Comparison of ENCODE assay signal across 13 mouse cellular contexts in genomic region chr4:149149611-149150010, GRCm38 (mm10). TPM values are rescaled to one million over a fixed set of nuclear protein-coding genes. Genes with fewer than 3 reads are reported as not detected.
DNase-seq lines count a peak whose midpoint lies in the region; ATAC-seq lines count a peak whose summit lies in the region.
"Had no signal": no experiment of that assay in that cellular context is flagged by ENCODE, and none has a peak within 500 bp of the region (broad histone marks: within the 10 kb centered on the region; RNA-seq: fewer than 3 reads in every experiment).

No protein-coding gene starts in this region.

- no peak overlapping the region for H3K4me3 ChIP-seq in limb, embryonic 15.5 days
- no peak overlapping the region for H3K4me3 ChIP-seq in limb, embryonic 10.5 days
- no peak overlapping the region for H3K4me3 ChIP-seq in liver, embryonic 16.5 days (ENCODE audit: low read depth, low read length)
- H3K4me3 ChIP-seq: forebrain, embryonic 15.5 days; heart, embryonic 15.5 days had no signal

- no peak overlapping the region for H3K9ac ChIP-seq in limb, embryonic 15.5 days
- H3K9ac ChIP-seq in liver, embryonic 16.5 days (ENCODE audit: low read depth, low read length), result no peak overlapping the region
- H3K9ac ChIP-seq: forebrain, embryonic 15.5 days; heart, embryonic 15.5 days had no signal

- no peaks in the 10 kb centered on the region for H3K27me3 ChIP-seq in limb, embryonic 15.5 days
- no peaks in the 10 kb centered on the region for H3K27me3 ChIP-seq in limb, embryonic 10.5 days (ENCODE audit: low read depth, poor library complexity, severe bottlenecking)
- H3K27me3 ChIP-seq in liver, embryonic 16.5 days (ENCODE audit: control insufficient read depth, insufficient read depth, low read depth, low read length), result no peaks in the 10 kb centered on the region
- H3K27me3 ChIP-seq: forebrain, embryonic 15.5 days; heart, embryonic 15.5 days; Patski had no signal

- WGBS in limb, embryonic 15.5 days, result 74% methylated on average over 7 of the region's 7 CpGs
- WGBS in limb, embryonic 10.5 days, result 85% methylated on average over 7 of the region's 7 CpGs
- WGBS in liver, embryonic 16.5 days (ENCODE audit: insufficient replicate concordance), result 58% methylated on average over 7 of the region's 7 CpGs

- intact Hi-C loops in heart, postnatal 36 days (cut with DNase I), result loop anchor here (10.0 kb wide), 2 partner anchors 295 to 565 kb away; no protein-coding TSS in a partner anchor

- no peak for ATAC-seq in limb, embryonic 15.5 days (ENCODE audit: insufficient number of reproducible peaks, low FRiP score, low TSS enrichment, low read depth)
- peak; percentile 81 for ATAC-seq in liver, embryonic 16.5 days (ENCODE audit: low read depth)
- ATAC-seq in monocyte, adult 5-6 weeks (replicated peaks; ENCODE audit: insufficient number of reproducible peaks, low FRiP score, low TSS enrichment, poor library complexity, severe bottlenecking), result no peak
- ATAC-seq: forebrain, embryonic 15.5 days; Patski had no signal

- H3K27ac ChIP-seq in limb, embryonic 15.5 days, result peak overlapping the region; percentile 28; the same call in 1 of the 2 replicates
- no peak overlapping the region for H3K27ac ChIP-seq in limb, embryonic 10.5 days
- H3K27ac ChIP-seq in liver, embryonic 16.5 days (ENCODE audit: low read length), result peak overlapping the region; percentile 58
- H3K27ac ChIP-seq: forebrain, embryonic 15.5 days; heart, embryonic 15.5 days had no signal

- no peak overlapping the region for H3K4me2 ChIP-seq in limb, embryonic 15.5 days
- H3K4me2 ChIP-seq in liver, embryonic 16.5 days (ENCODE audit: low read depth, low read length), result no peak overlapping the region
- H3K4me2 ChIP-seq: forebrain, embryonic 15.5 days; heart, embryonic 15.5 days had no signal

- no peaks in the 10 kb centered on the region for H3K9me3 ChIP-seq in limb, embryonic 15.5 days
- H3K9me3 ChIP-seq in limb, embryonic 10.5 days (replicated peaks), result no peaks in the 10 kb centered on the region
- H3K9me3 ChIP-seq in liver, embryonic 16.5 days (replicated peaks; ENCODE audit: control insufficient read depth, low read length), result no peaks in the 10 kb centered on the region
- H3K9me3 ChIP-seq: forebrain, embryonic 15.5 days; heart, embryonic 15.5 days had no signal

- peaks cover 11% of the 10 kb centered on the region for H3K4me1 ChIP-seq in limb, embryonic 15.5 days
- H3K4me1 ChIP-seq in limb, embryonic 10.5 days, result peaks cover 13% of the 10 kb centered on the region
- peaks cover 14% of the 10 kb centered on the region for H3K4me1 ChIP-seq in liver, embryonic 16.5 days (ENCODE audit: control insufficient read depth, low read depth, low read length)

- DNase-seq in heart, adult 11 months, result peak; percentile 94
- no peak for DNase-seq in heart, postnatal 36 days
- DNase-seq in limb, embryonic 10.5 days (ENCODE audit: low spot score), result no peak
- peak; percentile 81 to 83 for DNase-seq in adrenal gland, postnatal 36 days
- no peak for DNase-seq in layer of hippocampus, postnatal 14 days (ENCODE audit: low spot score in 2 of 2)
- DNase-seq: B cell, adult 2 months had no signal

- H3K36me3 ChIP-seq in limb, embryonic 15.5 days, result peaks cover 52% of the 10 kb centered on the region
- H3K36me3 ChIP-seq in limb, embryonic 10.5 days, result peaks cover 57% of the 10 kb centered on the region
- H3K36me3 ChIP-seq in liver, embryonic 16.5 days (ENCODE audit: control insufficient read depth, insufficient read depth), result peaks cover 19% of the 10 kb centered on the region

RNA-seq across cellular contexts. Expression of gene Cenps, which starts 12.2 kb away (rescaled TPM):
- total RNA-seq in heart, postnatal 36 days (2021), result 1 to 10 TPM; 7.9 to 8.6 TPM
- 27.6 and 27.9 TPM in 2 replicates for polyA plus RNA-seq in limb, embryonic 15.5 days (2015; fragmentation: Nextera tagmentation; extraction: Ambion mirVana)
- 56.2 and 59.6 TPM in 2 replicates for polyA plus RNA-seq in limb, embryonic 10.5 days (2016; fragmentation: Nextera tagmentation; extraction: Ambion mirVana)
- total RNA-seq in adrenal gland, postnatal 36 days (2021), result 10 to 100 TPM; 10.8 to 11.3 TPM
- 10.6 and 12.3 TPM in 2 replicates for polyA plus RNA-seq in liver, embryonic 16.5 days (2015; fragmentation: Nextera tagmentation; extraction: Ambion mirVana)
- total RNA-seq in monocyte, adult 5-6 weeks (2017), result 0.58 to 4.5 TPM in 2 of 3 replicates, not detected in the other
- total RNA-seq in layer of hippocampus, postnatal 14 days (2021), result 10 to 100 TPM; 18.4 to 20.3 TPM

RNA-seq across cellular contexts. Expression of gene Pgd, which starts 17.0 kb away (rescaled TPM):
- total RNA-seq in heart, postnatal 36 days (2021), result 10 to 100 TPM; 36.1 to 42.7 TPM
- 108 and 111 TPM in 2 replicates for polyA plus RNA-seq in limb, embryonic 15.5 days (2015; fragmentation: Nextera tagmentation; extraction: Ambion mirVana)
- 159 and 173 TPM in 2 replicates for polyA plus RNA-seq in limb, embryonic 10.5 days (2016; fragmentation: Nextera tagmentation; extraction: Ambion mirVana)
- 100 to 1,000 TPM; 304 to 318 TPM for total RNA-seq in adrenal gland, postnatal 36 days (2021)
- 64.0 and 69.6 TPM in 2 replicates for polyA plus RNA-seq in liver, embryonic 16.5 days (2015; fragmentation: Nextera tagmentation; extraction: Ambion mirVana)
- 68.2 to 81.0 TPM (median 69.9 TPM) in 3 replicates for total RNA-seq in monocyte, adult 5-6 weeks (2017)
- 10 to 100 TPM; 42.8 to 46.4 TPM for total RNA-seq in layer of hippocampus, postnatal 14 days (2021)

RNA-seq across cellular contexts. Expression of gene Cort, which starts 23.0 kb away (rescaled TPM):
- not detected for total RNA-seq in heart, postnatal 36 days (2021)
- polyA plus RNA-seq in limb, embryonic 15.5 days (2015; fragmentation: Nextera tagmentation; extraction: Ambion mirVana), result 0.37 TPM in 1 of 2 replicates, not detected in the other
- polyA plus RNA-seq in limb, embryonic 10.5 days (2016; fragmentation: Nextera tagmentation; extraction: Ambion mirVana), result 0.23 and 0.24 TPM in 2 replicates
- 1 to 10 TPM in 1 of 2 experiments, under 1 TPM in 1; 0.66 to 1.2 TPM for total RNA-seq in adrenal gland, postnatal 36 days (2021)
- polyA plus RNA-seq in liver, embryonic 16.5 days (2015; fragmentation: Nextera tagmentation; extraction: Ambion mirVana), result not detected in 2 replicates
- total RNA-seq in monocyte, adult 5-6 weeks (2017), result not detected in 3 replicates
- 10 to 100 TPM; 11.3 to 13.9 TPM for total RNA-seq in layer of hippocampus, postnatal 14 days (2021)
- polyA plus RNA-seq: testis, adult 2 months had no signal

RNA-seq across cellular contexts. Expression of gene Dffa, which starts 45.7 kb away (rescaled TPM):
- 10 to 100 TPM; 35.6 to 41.7 TPM for total RNA-seq in heart, postnatal 36 days (2021)
- polyA plus RNA-seq in limb, embryonic 15.5 days (2015; fragmentation: Nextera tagmentation; extraction: Ambion mirVana), result 38.7 and 38.8 TPM in 2 replicates
- polyA plus RNA-seq in limb, embryonic 10.5 days (2016; fragmentation: Nextera tagmentation; extraction: Ambion mirVana), result 30.6 and 33.8 TPM in 2 replicates
- total RNA-seq in adrenal gland, postnatal 36 days (2021), result 10 to 100 TPM; 19.0 to 22.8 TPM
- polyA plus RNA-seq in liver, embryonic 16.5 days (2015; fragmentation: Nextera tagmentation; extraction: Ambion mirVana), result 16.0 and 17.0 TPM in 2 replicates
- 10.0 to 20.6 TPM (median 15.7 TPM) in 3 replicates for total RNA-seq in monocyte, adult 5-6 weeks (2017)
- 10 to 100 TPM; 46.5 to 50.6 TPM for total RNA-seq in layer of hippocampus, postnatal 14 days (2021)

RNA-seq across cellular contexts. Expression of gene Pex14, which starts 49.9 kb away (rescaled TPM):
- 10 to 100 TPM; 21.5 to 23.5 TPM for total RNA-seq in heart, postnatal 36 days (2021)
- polyA plus RNA-seq in limb, embryonic 15.5 days (2015; fragmentation: Nextera tagmentation; extraction: Ambion mirVana), result 45.6 and 52.1 TPM in 2 replicates
- polyA plus RNA-seq in limb, embryonic 10.5 days (2016; fragmentation: Nextera tagmentation; extraction: Ambion mirVana), result 65.0 and 66.1 TPM in 2 replicates
- total RNA-seq in adrenal gland, postnatal 36 days (2021), result 10 to 100 TPM; 61.6 to 76.4 TPM
- 28.7 and 31.1 TPM in 2 replicates for polyA plus RNA-seq in liver, embryonic 16.5 days (2015; fragmentation: Nextera tagmentation; extraction: Ambion mirVana)
- 12.8 to 25.2 TPM (median 24.0 TPM) in 3 replicates for total RNA-seq in monocyte, adult 5-6 weeks (2017)
- total RNA-seq in layer of hippocampus, postnatal 14 days (2021), result 10 to 100 TPM; 35.8 to 37.7 TPM

Comparison
In these comparisons a context has a peak if more than half of its experiments do, and no peak if none do; other contexts are left out.
1. DNase-seq: peak in heart, adult 11 months (single experiment) and adrenal gland, postnatal 36 days (2 of 2); none in heart, postnatal 36 days (0 of 2), limb, embryonic 10.5 days (single experiment) and layer of hippocampus, postnatal 14 days (0 of 2).
2. RNA of gene Cort, which starts 23.0 kb away (total RNA-seq): 11.3 to 13.9 TPM in layer of hippocampus, postnatal 14 days; 0.66 to 1.2 TPM in adrenal gland, postnatal 36 days, not detected in heart, postnatal 36 days and not detected in monocyte, adult 5-6 weeks; every median in the first group is over 4 times any median in the second.